Mouse (Mus musculus) CH12.LX (cell line): Measurements from ENCODE around the gene Pitx1.

Source experiments
- CTCF ChIP-seq, 2 experiments: IDR thresholded peaks in 1 of 2; conservative IDR thresholded peaks in 1 of 2; 2 replicates each; pipeline ENCODE4 v1.5.1; 2011 to 2012; ENCODE audit warnings: low read depth in 2 of 2, low read length in 2 of 2, improper control_type of control experiment in 1 of 2, inconsistent platforms in 1 of 2, mild to moderate bottlenecking in 1 of 2, moderate library complexity in 1 of 2
- E2F4 ChIP-seq: IDR thresholded peaks from 2 replicates; pipeline ENCODE4 v1.6.1; 2011; ENCODE audit warnings: low read depth, low read length, improper control_type of control experiment; ENCODE audit not compliant: insufficient replicate concordance
- EP300 ChIP-seq: IDR thresholded peaks from 2 replicates; pipeline ENCODE4 v1.6.1; 2011; ENCODE audit warnings: low read length, improper control_type of control experiment
- POLR2A ChIP-seq: IDR thresholded peaks from 2 replicates; pipeline ENCODE4 v1.6.1; 2011; ENCODE audit warnings: low read depth, mild to moderate bottlenecking, improper control_type of control experiment, low read length
- TBP ChIP-seq: conservative IDR thresholded peaks from 2 replicates; pipeline ENCODE4 v1.6.1; 2011; ENCODE audit warnings: low read depth, low read length, improper control_type of control experiment
- TCF12 ChIP-seq: IDR thresholded peaks from 2 replicates; pipeline ENCODE4 v1.6.1; 2014; ENCODE audit warnings: low read depth, mild to moderate bottlenecking, inconsistent platforms, low read length, improper control_type of control experiment
- USF1 ChIP-seq: IDR thresholded peaks from 2 replicates; pipeline ENCODE4 v1.6.1; 2014; ENCODE audit warnings: low read depth, mild to moderate bottlenecking, inconsistent platforms, low read length, improper control_type of control experiment
- ZC3H11A ChIP-seq: IDR thresholded peaks from 2 replicates; pipeline ENCODE4 v1.6.1; 2012; ENCODE audit warnings: low read depth, mild to moderate bottlenecking, inconsistent platforms, low read length, improper control_type of control experiment
- ZKSCAN1 ChIP-seq: IDR thresholded peaks from 2 replicates; pipeline ENCODE4 v1.6.1; 2012; ENCODE audit warnings: low read depth, inconsistent platforms, low read length, improper control_type of control experiment, borderline replicate concordance
- ZMIZ1 ChIP-seq: IDR thresholded peaks from 2 replicates; pipeline ENCODE4 v1.6.1; 2012; ENCODE audit warnings: low read depth, mild to moderate bottlenecking, inconsistent platforms, low read length, improper control_type of control experiment

- no peak for TF ChIP-seq POLR2A
- TF ChIP-seq EP300: no peak
- no peak for TF ChIP-seq CTCF (conservative IDR thresholded peaks at IDR 0.05 in 1 of 2, IDR thresholded peaks at IDR 0.05 in 1 of 2; ENCODE audit: low read depth in 2 of 2, low read length in 2 of 2)
- no peak for TF ChIP-seq ZMIZ1
- TF ChIP-seq TCF12: no peak
- no peak for TF ChIP-seq TBP
- TF ChIP-seq ZC3H11A: no peak
- no peak for TF ChIP-seq E2F4
- TF ChIP-seq ZKSCAN1: no peak
- no peak for TF ChIP-seq USF1
These were observed 35.4 kb upstream of the Pitx1 start for GRCm38 (mm10) chr13:55871410-55871809.
